Mouse (Mus musculus): ENCODE measurements around the gene Abca4.

DNA sequence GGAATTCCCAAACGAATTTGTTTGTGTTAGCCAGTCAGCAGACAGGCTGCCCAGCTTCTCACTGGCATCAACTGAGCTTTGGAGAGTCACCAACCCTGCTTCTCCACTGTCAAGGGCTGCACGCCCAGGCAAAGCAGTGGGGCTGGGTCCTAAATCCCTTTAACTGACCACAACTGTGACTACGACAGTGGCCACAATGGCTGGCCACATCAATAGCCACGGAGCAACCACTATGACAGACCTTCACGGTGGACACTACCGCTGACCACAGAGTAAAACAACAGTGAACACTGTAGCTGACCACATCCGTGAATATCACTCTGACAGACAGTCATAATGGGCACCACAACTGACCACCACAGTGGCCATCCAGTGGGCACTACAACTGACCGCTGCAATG, 78.6 kb downstream of the Abca4 start:
- TF ChIP-seq CTCF (IDR thresholded peaks at IDR 0.05; ENCODE audit: extremely low read depth, insufficient read depth, insufficient read length, insufficient replicate concordance): no peak
- no peak for TF ChIP-seq POLR2A (IDR thresholded peaks at IDR 0.05; ENCODE audit: low read depth, low read length)

All from spleen, adult 2 months (tissue).